Mouse (Mus musculus): ENCODE results near the gene Fgfbp3. TPM values are rescaled to one million over a fixed set of nuclear protein-coding genes. Genes with fewer than 3 reads are reported as not detected.

Fgfbp3 gene
- polyA plus RNA-seq, 1 experiment from 2014 or later: 25.1 TPM

DNA sequence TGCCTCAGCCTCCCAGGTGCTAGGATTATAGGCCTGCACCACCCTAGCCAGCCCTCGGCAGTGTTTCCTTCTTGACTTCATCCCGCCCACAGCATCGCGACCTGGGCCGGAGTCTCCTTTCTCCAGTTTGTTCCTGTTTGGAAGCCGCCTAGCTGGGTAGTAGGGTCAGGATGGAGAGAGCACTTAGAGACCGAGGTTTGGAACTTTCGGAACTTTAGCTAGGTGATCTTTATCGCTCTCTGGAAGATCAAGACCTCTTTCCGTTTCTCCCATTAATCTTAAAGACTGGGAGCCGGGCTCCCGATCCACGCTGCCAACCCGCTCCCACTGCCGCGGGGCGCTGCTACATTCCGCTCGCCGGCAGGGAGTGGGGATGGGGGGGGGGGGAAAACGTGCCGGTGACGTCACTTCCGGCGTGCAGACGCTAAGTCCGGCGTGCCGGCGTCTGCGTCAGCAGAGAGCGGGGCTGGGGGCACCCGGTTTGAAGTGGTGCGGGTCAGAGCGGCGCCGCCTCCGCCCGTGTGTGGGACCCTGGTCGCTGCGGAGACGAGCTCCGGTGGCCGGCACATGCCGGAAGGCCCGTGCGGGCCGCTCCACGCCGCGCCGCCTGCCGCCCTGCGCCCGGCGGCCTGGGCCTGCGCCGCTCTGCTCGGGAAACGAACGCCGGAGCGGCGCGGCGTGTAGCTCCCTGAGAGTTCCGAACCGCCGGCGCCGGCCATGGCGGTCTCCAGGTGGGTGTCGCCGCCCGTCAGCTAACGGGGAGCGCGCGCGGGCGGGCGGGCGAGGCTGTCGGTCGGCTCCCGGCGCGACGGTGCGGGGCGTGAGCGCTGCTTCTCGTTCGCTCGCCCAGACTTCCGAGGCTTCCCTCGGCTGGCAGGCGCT is 6.5 kb upstream of the Fgfbp3 start, which contains the start of gene Btaf1:
TSS of gene Btaf1 (plus strand) at position 409 of the 882 bp plus-strand sequence.
- H3K36me3 ChIP-seq: peaks cover 4% of the 10 kb centered on the region; the same call in 1 of the 2 replicates
- under 1% methylated on average over 98 of the region's 98 CpGs for WGBS
- peaks cover 25% of the 10 kb centered on the region for H3K4me1 ChIP-seq (replicated peaks)
- peak within 1 kb of the TSS; percentile 96 for H3K27ac ChIP-seq
- peak; percentile 95 for DNase-seq (ENCODE audit: low spot score)
- H3K27me3 ChIP-seq (ENCODE audit: insufficient read depth, poor library complexity, severe bottlenecking): no peaks in the 10 kb centered on the region
- peak within 1 kb of the TSS; percentile 91 for H3K4me3 ChIP-seq
- no peaks in the 10 kb centered on the region for H3K9me3 ChIP-seq

DNA sequence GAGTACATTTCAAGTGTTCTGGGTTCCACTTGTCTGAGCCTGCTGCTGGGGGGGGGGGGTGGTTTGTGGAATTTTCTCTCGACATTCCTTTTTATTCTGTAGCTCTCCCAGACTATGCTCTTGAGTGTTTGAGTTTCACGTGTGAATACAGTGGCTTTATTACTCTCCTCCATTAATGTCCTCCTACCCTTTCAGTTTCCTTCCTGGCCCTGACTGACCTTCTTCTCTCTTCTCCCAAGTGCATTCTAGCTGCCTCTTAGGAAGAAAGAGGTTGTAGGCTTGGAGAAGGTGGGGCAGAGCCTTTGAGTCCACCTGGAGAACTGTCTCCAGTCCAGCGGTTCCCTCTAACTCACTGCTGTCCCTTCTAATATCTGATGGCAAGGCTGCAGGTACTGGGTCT is 3.5 kb upstream of the Fgfbp3 start:
- H3K27me3 ChIP-seq (ENCODE audit: insufficient read depth, poor library complexity, severe bottlenecking): no peaks in the 10 kb centered on the region
- H3K27ac ChIP-seq: no peak overlapping the region
- WGBS: 68% methylated on average over 3 of the region's 3 CpGs
- no peaks in the 10 kb centered on the region for H3K9me3 ChIP-seq
- no peak overlapping the region for H3K4me3 ChIP-seq
- H3K36me3 ChIP-seq: no peaks in the 10 kb centered on the region
- peaks cover 33% of the 10 kb centered on the region for H3K4me1 ChIP-seq (replicated peaks)
- DNase-seq (ENCODE audit: low spot score): no peak

- no peaks in the 10 kb centered on the region for H3K27me3 ChIP-seq (ENCODE audit: insufficient read depth, poor library complexity, severe bottlenecking)
- WGBS: 37% methylated on average over 2 of the region's 2 CpGs
Observed at GRCm38 (mm10) chr19:36922015-36922414, 2.6 kb upstream of the Fgfbp3 start.

DNA sequence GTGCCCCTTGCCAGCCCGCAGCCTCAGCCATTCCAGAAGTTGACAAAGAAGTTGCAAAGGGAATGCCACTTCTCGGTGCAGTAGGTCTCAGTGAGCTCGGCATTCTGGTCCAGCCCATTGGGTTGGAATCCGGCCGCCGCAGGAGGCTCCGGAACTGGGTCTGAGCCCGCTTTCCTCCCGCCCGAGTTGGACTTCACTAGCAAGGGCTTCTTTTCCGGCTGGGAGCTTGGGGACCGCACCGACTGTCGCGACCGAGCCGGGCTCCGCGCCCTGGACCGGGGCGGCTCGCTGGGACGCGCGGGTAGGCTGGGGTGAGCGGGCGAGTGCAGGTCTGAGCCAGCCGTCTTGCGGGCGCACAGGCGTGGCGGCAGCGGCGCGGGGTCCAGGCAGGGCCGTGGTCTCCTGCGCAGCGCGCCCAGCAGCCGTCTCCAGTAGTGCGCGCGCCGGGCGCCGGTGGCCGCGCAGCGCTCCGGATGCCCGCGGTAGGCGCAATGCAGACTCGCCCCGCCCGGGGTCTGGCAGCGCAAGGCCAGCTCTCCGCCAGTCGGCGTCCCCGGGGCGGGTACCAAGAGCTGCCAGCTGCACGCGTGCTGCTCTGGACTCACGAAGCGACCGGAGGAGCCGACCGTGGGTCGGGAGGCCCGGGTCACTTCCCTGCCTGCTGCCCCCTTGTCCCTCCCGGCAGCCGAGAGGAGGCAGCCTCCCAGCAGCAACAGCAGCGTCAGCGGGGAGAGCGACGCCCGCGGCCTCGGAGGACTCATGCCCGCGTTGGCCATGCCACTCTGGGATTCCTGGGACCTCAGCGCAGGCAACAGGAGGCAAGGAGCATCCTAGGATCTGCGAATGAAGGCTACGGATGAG is 744 bp downstream of the Fgfbp3 start:
- H3K27ac ChIP-seq: peak overlapping the region; percentile 96
- peak overlapping the region; percentile 85 for H3K4me3 ChIP-seq
- peaks cover 27% of the 10 kb centered on the region for H3K4me1 ChIP-seq (replicated peaks)
- WGBS: under 1% methylated on average over 85 of the region's 85 CpGs
- no peaks in the 10 kb centered on the region for H3K9me3 ChIP-seq
- H3K36me3 ChIP-seq: no peaks in the 10 kb centered on the region
- no peaks in the 10 kb centered on the region for H3K27me3 ChIP-seq (ENCODE audit: insufficient read depth, poor library complexity, severe bottlenecking)
- peak; percentile 88 for DNase-seq (ENCODE audit: low spot score)

More at GRCm38 (mm10) chr19:36922015-36922414, 2.6 kb upstream of the Fgfbp3 start:
- Histone ChIP-seq H3K36me3 (no peaks in the 10 kb centered on the region), H3K27ac (no peak overlapping the region), H3K9me3 (no peaks in the 10 kb centered on the region), H3K4me1 (replicated peaks) (peaks cover 29% of the 10 kb centered on the region), H3K4me3 (no peak overlapping the region)
- DNase-seq (ENCODE audit: low spot score): no peak

- Histone ChIP-seq H3K27me3 (ENCODE audit: insufficient read depth, poor library complexity, severe bottlenecking) (peaks cover 4% of the 10 kb centered on the region), H3K4me1 (replicated peaks) (peaks cover 41% of the 10 kb centered on the region), H3K27ac (no peak overlapping the region), H3K4me3 (peak overlapping the region; percentile 85), H3K9me3 (no peaks in the 10 kb centered on the region), H3K36me3 (no peaks in the 10 kb centered on the region)
- no peak for DNase-seq (ENCODE audit: low spot score)
- WGBS: 89% methylated on average over 1 of the region's 1 CpGs
Observed at GRCm38 (mm10) chr19:36916876-36917389, 2.5 kb downstream of the Fgfbp3 start.

DNA sequence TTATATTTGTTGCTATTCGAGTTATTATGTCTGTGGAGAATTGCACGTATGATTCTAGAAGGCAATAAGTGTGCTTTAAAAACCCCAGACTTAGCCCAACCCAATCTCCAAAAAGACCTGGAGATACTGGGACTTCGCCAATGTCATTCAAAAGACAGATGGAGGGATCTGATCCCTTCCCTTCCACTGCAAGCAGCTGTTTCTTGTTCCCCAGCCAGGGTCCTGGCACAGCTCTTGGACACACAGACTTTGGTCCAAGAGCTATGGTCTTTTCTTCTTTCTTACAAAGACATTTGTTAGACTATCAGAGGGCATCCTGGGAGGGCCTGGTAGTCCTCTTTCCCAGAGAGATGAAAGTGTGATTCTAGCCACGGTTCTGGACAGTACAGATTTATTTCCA is 3.2 kb downstream of the Fgfbp3 start:
- Histone ChIP-seq H3K27ac (no peak overlapping the region), H3K4me1 (replicated peaks) (peaks cover 48% of the 10 kb centered on the region), H3K36me3 (no peaks in the 10 kb centered on the region), H3K27me3 (ENCODE audit: insufficient read depth, poor library complexity, severe bottlenecking) (peaks cover 4% of the 10 kb centered on the region), H3K4me3 (no peak overlapping the region), H3K9me3 (no peaks in the 10 kb centered on the region)
- 86% methylated on average over 4 of the region's 4 CpGs for WGBS
- no peak for DNase-seq (ENCODE audit: low spot score)

DNA sequence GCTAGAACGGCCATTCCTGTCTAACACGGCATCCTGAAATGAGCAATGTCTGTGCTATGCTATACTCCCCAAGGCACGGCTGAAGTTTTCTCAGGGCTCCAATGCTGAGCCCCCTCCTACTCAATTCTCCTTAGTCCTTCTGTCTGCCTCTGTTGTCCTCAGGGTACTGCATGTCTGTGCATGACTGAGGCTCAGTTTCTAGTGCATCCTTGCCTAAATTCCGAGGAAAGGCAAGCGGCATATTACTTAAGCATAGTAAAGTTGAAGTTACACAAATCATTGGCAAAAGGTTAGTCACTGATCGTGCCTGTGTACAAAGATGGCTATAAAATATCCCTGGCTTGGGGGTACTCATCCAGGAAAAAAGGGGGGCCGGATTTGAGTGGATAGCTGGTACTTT is 6.4 kb downstream of the Fgfbp3 start:
- WGBS: 77% methylated on average over 7 of the region's 7 CpGs
- no peaks in the 10 kb centered on the region for H3K9me3 ChIP-seq
- no peak for DNase-seq (ENCODE audit: low spot score)
- H3K4me1 ChIP-seq (replicated peaks): peaks cover 50% of the 10 kb centered on the region
- no peak overlapping the region for H3K27ac ChIP-seq
- H3K27me3 ChIP-seq (ENCODE audit: insufficient read depth, poor library complexity, severe bottlenecking): peaks cover 4% of the 10 kb centered on the region
- no peaks in the 10 kb centered on the region for H3K36me3 ChIP-seq
- no peak overlapping the region for H3K4me3 ChIP-seq

- Histone ChIP-seq H3K27ac (peak overlapping the region; percentile 82), H3K4me3 (0 out of 2 replicates have a peak overlapping the region, but pooled peaks have one; percentile 16), H3K9me3 (0 out of 2 replicates have a peak, but pooled peaks cover 5% of the 10 kb centered on the region), H3K4me1 (replicated peaks) (peaks cover 34% of the 10 kb centered on the region), H3K27me3 (ENCODE audit: insufficient read depth, poor library complexity, severe bottlenecking) (peaks cover 4% of the 10 kb centered on the region), H3K36me3 (no peaks in the 10 kb centered on the region)
- peak; percentile 80 for DNase-seq (ENCODE audit: low spot score)
- WGBS: 18% methylated on average over 12 of the region's 12 CpGs
Observed at GRCm38 (mm10) chr19:36910424-36911045, 8.9 kb downstream of the Fgfbp3 start.

DNA sequence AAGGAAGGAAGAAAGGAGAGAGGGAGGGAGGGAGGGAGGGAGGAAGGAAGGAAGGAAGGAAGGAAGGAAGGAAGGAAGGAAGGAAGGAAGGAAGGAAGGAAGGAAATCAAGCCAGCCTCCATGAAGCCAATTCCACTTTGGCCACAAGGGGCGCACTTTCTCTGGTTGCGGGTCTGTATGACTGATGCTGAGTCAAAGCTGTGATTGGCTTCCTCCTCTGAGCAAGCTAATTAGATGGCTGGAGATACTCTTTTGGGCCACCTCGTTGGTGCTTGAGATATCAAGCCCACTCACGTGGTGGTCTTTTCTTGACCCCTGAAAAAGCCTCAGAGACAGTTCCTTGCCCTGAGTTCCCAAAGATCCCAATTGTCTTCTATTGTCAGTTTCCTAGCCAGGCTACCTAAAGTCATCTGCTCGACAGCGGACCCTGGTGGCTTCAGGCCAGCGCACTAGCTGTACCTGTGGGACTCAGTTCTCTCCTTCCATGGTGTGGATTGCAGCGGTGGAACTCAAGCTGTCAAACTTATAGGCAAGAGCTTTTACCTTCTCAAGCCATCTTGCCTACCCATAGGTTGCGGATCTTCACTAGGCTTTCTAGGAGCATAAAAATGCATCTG is 9.6 kb downstream of the Fgfbp3 start:
- Histone ChIP-seq H3K36me3 (no peaks in the 10 kb centered on the region), H3K4me3 (no peak overlapping the region), H3K9me3 (0 out of 2 replicates have a peak, but pooled peaks cover 5% of the 10 kb centered on the region), H3K4me1 (replicated peaks) (peaks cover 35% of the 10 kb centered on the region), H3K27me3 (ENCODE audit: insufficient read depth, poor library complexity, severe bottlenecking) (peaks cover 4% of the 10 kb centered on the region), H3K27ac (peak overlapping the region; percentile 82)
- WGBS: 18% methylated on average over 9 of the region's 9 CpGs
- peak; percentile 79 for DNase-seq (ENCODE audit: low spot score)

DNA sequence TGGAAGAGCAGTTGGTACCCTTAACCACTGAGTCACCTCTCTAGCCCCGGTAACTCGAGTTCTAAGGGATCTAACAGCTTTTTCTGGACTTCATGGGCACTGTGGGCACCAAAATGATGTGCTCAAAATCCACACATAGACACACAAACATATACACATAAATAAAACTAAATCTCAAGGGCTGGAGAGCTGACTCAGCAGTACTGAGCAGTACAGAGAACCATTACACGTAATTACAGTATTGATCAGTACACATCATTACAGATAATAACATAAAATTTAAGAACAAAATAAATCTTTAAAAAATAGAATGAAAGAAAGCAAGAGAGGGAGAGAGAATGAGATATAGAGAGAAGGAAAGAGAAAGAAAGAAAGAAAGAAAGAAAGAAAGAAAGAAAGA is 10.3 kb downstream of the Fgfbp3 start:
- DNase-seq (ENCODE audit: low spot score): no peak
- H3K4me1 ChIP-seq (replicated peaks): peaks cover 41% of the 10 kb centered on the region
- 83% methylated on average over 3 of the region's 3 CpGs for WGBS
- 0 out of 2 replicates have a peak, but pooled peaks cover 5% of the 10 kb centered on the region for H3K9me3 ChIP-seq
- no peak overlapping the region for H3K4me3 ChIP-seq
- H3K36me3 ChIP-seq: no peaks in the 10 kb centered on the region
- H3K27ac ChIP-seq: no peak overlapping the region
- H3K27me3 ChIP-seq (ENCODE audit: insufficient read depth, poor library complexity, severe bottlenecking): peaks cover 4% of the 10 kb centered on the region

- Histone ChIP-seq H3K4me1 (replicated peaks) (peaks cover 22% of the 10 kb centered on the region), H3K9me3 (0 out of 2 replicates have a peak, but pooled peaks cover 5% of the 10 kb centered on the region), H3K27ac (peak overlapping the region; percentile 91), H3K36me3 (no peaks in the 10 kb centered on the region), H3K27me3 (ENCODE audit: insufficient read depth, poor library complexity, severe bottlenecking) (no peaks in the 10 kb centered on the region), H3K4me3 (peak overlapping the region; percentile 59)
- DNase-seq (ENCODE audit: low spot score): peak; percentile 90
- 2% methylated on average over 41 of the region's 41 CpGs for WGBS
Observed at GRCm38 (mm10) chr19:36904211-36905007, 15.0 kb downstream of the Fgfbp3 start.
